Comparison of ENCODE assay signal across 21 mouse cellular contexts in the genomic region with DNA sequence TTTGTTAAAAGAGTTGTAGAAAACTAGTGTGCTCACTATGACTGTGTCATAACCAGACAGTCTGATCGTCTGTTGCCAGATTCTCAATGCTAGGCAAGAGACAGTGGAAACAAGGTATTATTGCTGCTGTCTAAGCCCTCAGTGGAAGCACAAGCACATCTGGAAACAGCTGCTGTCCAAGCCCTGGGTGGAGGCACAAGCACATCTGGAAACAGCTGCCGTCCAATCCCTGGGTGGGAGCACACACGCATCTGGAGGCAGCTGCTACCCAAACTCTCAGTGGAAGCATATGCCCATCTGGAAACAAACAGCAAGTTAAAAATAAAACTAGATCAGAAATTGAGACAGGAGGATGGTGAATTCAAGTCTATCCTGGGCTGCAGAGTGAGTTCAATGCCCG.
DNase-seq lines count a peak whose midpoint lies in the region; ATAC-seq lines count a peak whose summit lies in the region.
"Had no signal": no experiment of that assay in that cellular context is flagged by ENCODE, and none has a peak within 500 bp of the region (broad histone marks: within the 10 kb centered on the region; RNA-seq: fewer than 3 reads in every experiment).

No protein-coding gene starts in this region.

- H3K9ac ChIP-seq in heart, embryonic 11.5 days (ENCODE audit: low read depth, low read length) = no peak overlapping the region
- H3K9ac ChIP-seq in embryonic facial prominence, embryonic 14.5 days (ENCODE audit: low read depth, low read length) = no peak overlapping the region
- no peak overlapping the region for H3K9ac ChIP-seq in forebrain, embryonic 12.5 days
- H3K9ac ChIP-seq: embryonic facial prominence, embryonic 13.5 days; forebrain, postnatal 0 days; hindbrain, embryonic 14.5 days; liver, embryonic 12.5 days had no signal

- no peak overlapping the region for H3K4me3 ChIP-seq in heart, embryonic 11.5 days (ENCODE audit: low read depth, low read length)
- H3K4me3 ChIP-seq in embryonic facial prominence, embryonic 14.5 days (ENCODE audit: low read depth, low read length) = no peak overlapping the region
- no peak overlapping the region for H3K4me3 ChIP-seq in forebrain, embryonic 12.5 days (replicated peaks)
- H3K4me3 ChIP-seq: embryonic facial prominence, embryonic 13.5 days; liver, embryonic 12.5 days; midbrain, embryonic 10.5 days had no signal

- no peaks in the 10 kb centered on the region for H3K27me3 ChIP-seq in heart, embryonic 11.5 days (ENCODE audit: control insufficient read depth, insufficient read depth, low read length)
- H3K27me3 ChIP-seq in embryonic facial prominence, embryonic 14.5 days (replicated peaks; ENCODE audit: control insufficient read depth, insufficient read depth, low read length) = no peaks in the 10 kb centered on the region
- no peaks in the 10 kb centered on the region for H3K27me3 ChIP-seq in forebrain, embryonic 12.5 days
- H3K27me3 ChIP-seq: liver, embryonic 12.5 days had no signal

- H3K27ac ChIP-seq in heart, embryonic 11.5 days (ENCODE audit: low read depth, low read length) = no peak overlapping the region
- H3K27ac ChIP-seq in embryonic facial prominence, embryonic 14.5 days (replicated peaks; ENCODE audit: low read depth, low read length) = no peak overlapping the region
- no peak overlapping the region for H3K27ac ChIP-seq in forebrain, embryonic 12.5 days
- H3K27ac ChIP-seq: embryonic facial prominence, embryonic 13.5 days; hindbrain, embryonic 14.5 days; liver, embryonic 12.5 days; midbrain, embryonic 10.5 days had no signal

- peaks cover 4% of the 10 kb centered on the region; the same call in 1 of the 2 replicates for H3K4me1 ChIP-seq in heart, embryonic 11.5 days (ENCODE audit: control insufficient read depth, insufficient read depth, low read length)
- 0 out of 2 replicates have a peak, but pooled peaks cover 5% of the 10 kb centered on the region for H3K4me1 ChIP-seq in embryonic facial prominence, embryonic 14.5 days (ENCODE audit: control insufficient read depth, insufficient read depth, low read length)
- peaks cover 8% of the 10 kb centered on the region; the same call in 1 of the 2 replicates for H3K4me1 ChIP-seq in forebrain, embryonic 12.5 days
- H3K4me1 ChIP-seq: liver, embryonic 12.5 days had no signal

- H3K36me3 ChIP-seq in heart, embryonic 11.5 days (ENCODE audit: control insufficient read depth, insufficient read depth, low read length) = no peaks in the 10 kb centered on the region
- H3K36me3 ChIP-seq in embryonic facial prominence, embryonic 14.5 days (ENCODE audit: control insufficient read depth, insufficient read depth, low read length) = no peaks in the 10 kb centered on the region
- H3K36me3 ChIP-seq in forebrain, embryonic 12.5 days (replicated peaks) = no peaks in the 10 kb centered on the region
- H3K36me3 ChIP-seq: embryonic facial prominence, embryonic 13.5 days; G1E; liver, embryonic 12.5 days; midbrain, embryonic 10.5 days had no signal

- no peak for ATAC-seq in heart, embryonic 11.5 days (replicated peaks; ENCODE audit: insufficient number of reproducible peaks, low FRiP score, low TSS enrichment)
- ATAC-seq in embryonic facial prominence, embryonic 14.5 days (ENCODE audit: low read depth) = peak; percentile 63; the same call in 1 of the 2 replicates
- ATAC-seq in forebrain, embryonic 12.5 days (ENCODE audit: low FRiP score) = no peak
- ATAC-seq: liver, embryonic 12.5 days had no signal

- DNase-seq in heart, adult 18-20 months = peak; percentile 12 to 23
- DNase-seq in kidney, postnatal 4 days = peak; percentile 8 to 12
- no peak for DNase-seq in kidney, adult 8-10 months
- peak; percentile 74 for DNase-seq in embryonic facial prominence, embryonic 14.5 days (ENCODE audit: low spot score)
- DNase-seq in mesoderm, embryonic 11.5 days (ENCODE audit: low read depth, low spot score) = peak; percentile 47
- DNase-seq in ovary, adult 18-20 months (ENCODE audit: low spot score) = no peak
- DNase-seq: adrenal gland, postnatal 14 days; cerebellum, adult 9-11 months; forebrain, postnatal 0 days; kidney, adult 11 months; kidney, postnatal 14 days; lung, adult 2 months; right cerebral cortex, adult 18-20 months; thymus, adult 18-20 months had no signal

- H3K9me3 ChIP-seq in heart, embryonic 11.5 days (replicated peaks; ENCODE audit: control insufficient read depth, low read length) = no peaks in the 10 kb centered on the region
- no peaks in the 10 kb centered on the region for H3K9me3 ChIP-seq in embryonic facial prominence, embryonic 14.5 days (ENCODE audit: control insufficient read depth, low read length)
- no peaks in the 10 kb centered on the region for H3K9me3 ChIP-seq in forebrain, embryonic 12.5 days
- H3K9me3 ChIP-seq: embryonic facial prominence, embryonic 13.5 days; midbrain, embryonic 10.5 days had no signal

- H3K4me2 ChIP-seq in heart, embryonic 11.5 days = no peak overlapping the region
- H3K4me2 ChIP-seq in embryonic facial prominence, embryonic 14.5 days (ENCODE audit: low read depth, low read length) = no peak overlapping the region
- no peak overlapping the region for H3K4me2 ChIP-seq in forebrain, embryonic 12.5 days
- H3K4me2 ChIP-seq: hindbrain, embryonic 14.5 days; liver, embryonic 12.5 days had no signal

- 77% methylated on average over 4 of the region's 4 CpGs for WGBS in heart, embryonic 11.5 days (ENCODE audit: insufficient replicate concordance)
- WGBS in embryonic facial prominence, embryonic 14.5 days = 41% methylated on average over 4 of the region's 4 CpGs
- 83% methylated on average over 4 of the region's 4 CpGs for WGBS in forebrain, embryonic 12.5 days

Comparison
In these comparisons a context has a peak if more than half of its experiments do, and no peak if none do; other contexts are left out.
1. DNase-seq: peak in heart, adult 18-20 months (2 of 2), kidney, postnatal 4 days (2 of 2), embryonic facial prominence, embryonic 14.5 days (single experiment) and mesoderm, embryonic 11.5 days (single experiment); none in kidney, adult 8-10 months (0 of 2) and ovary, adult 18-20 months (single experiment).